Mouse (Mus musculus) megakaryocyte progenitor cell, adult 5-6 weeks (primary cell): ENCODE results near the gene Surf4. TPM values are rescaled to one million over a fixed set of nuclear protein-coding genes. Genes with fewer than 3 reads are reported as not detected.
A peak's percentile ranks its signal among the peaks of the same experiment; 100 is the strongest.

Experiments used
- ATAC-seq: replicated peaks from 2 replicates; pipeline ENCODE4 v1.8.0; 2016; ENCODE audit warnings: mild to moderate bottlenecking, moderate TSS enrichment, inconsistent platforms; ENCODE audit not compliant: poor library complexity
- total RNA-seq, 2 experiments: library from RNA; stranded (forward) in 1 of 2; stranded (reverse) in 1 of 2; fragments of 157-497, 149-512 nt in 1 of 2; fragments of 200-1000 nt in 1 of 2; gene quantifications; 2 replicates each; pipeline versions ENCODE4 v1.2.3 to v1.2.4; 2015 to 2017

Gene Surf4
- 121 and 123 TPM in 2 replicates for total RNA-seq (2015)
- total RNA-seq (2017) = 107 and 114 TPM in 2 replicates

- ATAC-seq = peak; percentile 91
Measured at GRCm38 (mm10) chr2:26933304-26934055, at the start of gene Surf4, which contains the start of gene Stkld1. Gene Surf4, minus strand, starts transcription at chr2:26933928. Gene Stkld1, plus strand, starts transcription at chr2:26934047.

- ATAC-seq = no peak
Measured at GRCm38 (mm10) chr2:26980361-26980760, 46.6 kb upstream of the Surf4 start.

GRCm38 (mm10) chr2:26973960-26974359 lies 40.2 kb upstream of the Surf4 start:
- 0 out of 2 replicates have a peak, but pooled peaks have one; percentile 29 for ATAC-seq

- ATAC-seq = no peak
Measured at GRCm38 (mm10) chr2:26973116-26973515, 39.4 kb upstream of the Surf4 start, which contains the start of gene Adamts13. Gene Adamts13, plus strand, starts transcription at chr2:26973416.

GRCm38 (mm10) chr2:26967262-26967661 lies 33.5 kb upstream of the Surf4 start:
- no peak for ATAC-seq

- peak; percentile 12 for ATAC-seq
Measured at GRCm38 (mm10) chr2:26964724-26965370, 31.1 kb upstream of the Surf4 start.

- peak; percentile 95 for ATAC-seq
Measured at GRCm38 (mm10) chr2:26963923-26964723, 30.4 kb upstream of the Surf4 start, which contains the start of gene Rexo4. Gene Rexo4, minus strand, starts transcription at chr2:26964386.

GRCm38 (mm10) chr2:26960756-26961155 lies 27.0 kb upstream of the Surf4 start:
- ATAC-seq = no peak

- no peak for ATAC-seq
Measured at GRCm38 (mm10) chr2:26957488-26957859, 23.7 kb upstream of the Surf4 start.

GRCm38 (mm10) chr2:26956811-26957487 lies 23.2 kb upstream of the Surf4 start:
- no peak for ATAC-seq

GRCm38 (mm10) chr2:26954735-26955395 lies 21.1 kb upstream of the Surf4 start:
- no peak for ATAC-seq

- ATAC-seq = no peak
Measured at GRCm38 (mm10) chr2:26952866-26953265, 19.1 kb upstream of the Surf4 start.

- ATAC-seq = no peak
Measured at GRCm38 (mm10) chr2:26952193-26952592, 18.5 kb upstream of the Surf4 start.

GRCm38 (mm10) chr2:26951346-26951905 lies 17.7 kb upstream of the Surf4 start:
- ATAC-seq = no peak

- ATAC-seq = no peak
Measured at GRCm38 (mm10) chr2:26950411-26950810, 16.7 kb upstream of the Surf4 start.

GRCm38 (mm10) chr2:26943253-26943652 lies 9.5 kb upstream of the Surf4 start:
- no peak for ATAC-seq

- peak; percentile 95 for ATAC-seq
Measured at GRCm38 (mm10) chr2:26941539-26941938, 7.8 kb upstream of the Surf4 start.

- no peak for ATAC-seq
Measured at GRCm38 (mm10) chr2:26936425-26936824, 2.7 kb upstream of the Surf4 start.

- no peak for ATAC-seq
Measured at GRCm38 (mm10) chr2:26935286-26935685, 1.6 kb upstream of the Surf4 start.
